Mouse (Mus musculus): ENCODE results near the gene AC124502.3.
A peak's percentile ranks its signal among the peaks of the same experiment; 100 is the strongest.

The AC124502.3 gene

DNA sequence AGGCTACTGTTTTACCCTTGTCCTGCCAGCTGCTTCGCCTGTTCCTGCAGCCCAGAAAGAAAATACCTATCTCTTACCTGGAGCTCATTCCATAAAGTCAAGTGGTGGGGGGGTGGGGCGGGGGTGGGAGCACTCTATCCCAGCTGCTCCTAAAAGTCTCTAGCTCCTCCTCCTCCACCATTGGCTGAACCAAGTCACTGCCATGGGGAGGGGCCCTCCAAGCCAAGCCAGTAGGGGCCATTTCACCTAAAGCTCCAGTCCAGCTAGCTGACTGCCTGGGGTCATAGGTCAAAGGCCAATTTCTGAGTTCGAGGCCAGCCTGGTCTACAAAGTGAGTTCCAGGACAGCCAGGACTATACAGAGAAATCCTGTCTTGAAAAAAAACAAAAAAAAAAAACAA is 6.0 kb upstream of the AC124502.3 start:
- DNase-seq (ENCODE audit: low read depth, low spot score): no peak

DNA sequence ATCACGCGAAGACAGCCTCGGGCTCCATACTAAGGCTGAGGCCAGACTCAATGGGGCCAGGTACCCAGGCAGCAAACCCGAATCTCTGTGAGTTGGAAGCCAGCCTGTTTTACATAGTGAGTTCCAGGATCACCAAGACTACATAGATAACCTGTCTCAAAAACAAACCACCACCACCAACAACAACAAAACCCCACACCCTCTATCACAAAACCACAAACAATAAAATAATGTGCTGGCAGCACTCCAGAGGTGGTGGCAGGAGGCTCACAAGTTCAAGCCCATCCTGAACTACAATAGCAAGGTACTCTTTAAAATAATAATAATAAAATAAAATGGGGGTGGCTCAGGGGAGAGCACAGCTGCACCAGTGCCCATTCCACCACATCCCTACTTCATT is 2.1 kb upstream of the AC124502.3 start:
- no peak for DNase-seq (ENCODE audit: low read depth, low spot score)

DNA sequence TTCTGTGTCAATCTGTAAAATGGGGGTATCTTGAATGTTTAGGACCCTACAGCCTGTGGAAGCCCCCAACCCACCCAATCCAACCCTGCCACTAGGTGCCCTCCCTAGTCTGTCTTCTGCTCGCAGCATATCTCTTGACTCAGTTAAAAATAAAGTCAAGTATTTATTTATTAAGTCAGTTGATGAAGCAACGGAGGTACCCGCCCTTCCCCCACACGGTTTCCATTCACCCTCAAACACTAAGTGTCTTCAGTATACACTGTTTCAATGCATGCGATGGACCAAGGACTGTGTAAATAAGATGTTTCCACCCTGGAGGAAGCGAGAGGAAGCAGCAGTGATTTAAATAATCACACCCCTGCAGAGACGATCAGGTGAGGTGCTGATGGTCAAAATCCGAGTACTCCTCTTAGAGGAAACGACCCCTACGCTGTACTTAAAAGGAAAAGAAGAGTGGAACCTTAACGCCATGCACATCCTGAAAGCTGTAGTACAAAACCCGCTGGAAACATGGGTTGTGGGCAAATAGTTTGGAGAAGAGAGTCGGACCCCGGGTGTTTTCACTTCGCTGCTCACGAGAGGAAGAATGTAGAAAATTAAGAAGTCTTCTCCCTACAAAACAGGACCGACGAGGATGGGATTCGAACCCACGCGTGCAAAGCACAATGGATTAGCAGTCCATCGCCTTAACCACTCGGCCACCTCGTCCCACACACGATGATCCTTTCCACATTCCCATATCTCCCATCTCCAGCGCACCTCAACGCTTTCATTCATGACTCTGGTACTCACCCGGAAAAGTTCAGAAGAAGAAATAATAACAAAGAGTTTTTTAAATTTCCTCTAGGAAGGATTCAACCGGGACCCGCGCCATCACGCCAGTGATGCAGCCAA is 766 bp upstream of the AC124502.3 start:
- peak; percentile 73 for DNase-seq (ENCODE audit: low read depth, low spot score)

DNA sequence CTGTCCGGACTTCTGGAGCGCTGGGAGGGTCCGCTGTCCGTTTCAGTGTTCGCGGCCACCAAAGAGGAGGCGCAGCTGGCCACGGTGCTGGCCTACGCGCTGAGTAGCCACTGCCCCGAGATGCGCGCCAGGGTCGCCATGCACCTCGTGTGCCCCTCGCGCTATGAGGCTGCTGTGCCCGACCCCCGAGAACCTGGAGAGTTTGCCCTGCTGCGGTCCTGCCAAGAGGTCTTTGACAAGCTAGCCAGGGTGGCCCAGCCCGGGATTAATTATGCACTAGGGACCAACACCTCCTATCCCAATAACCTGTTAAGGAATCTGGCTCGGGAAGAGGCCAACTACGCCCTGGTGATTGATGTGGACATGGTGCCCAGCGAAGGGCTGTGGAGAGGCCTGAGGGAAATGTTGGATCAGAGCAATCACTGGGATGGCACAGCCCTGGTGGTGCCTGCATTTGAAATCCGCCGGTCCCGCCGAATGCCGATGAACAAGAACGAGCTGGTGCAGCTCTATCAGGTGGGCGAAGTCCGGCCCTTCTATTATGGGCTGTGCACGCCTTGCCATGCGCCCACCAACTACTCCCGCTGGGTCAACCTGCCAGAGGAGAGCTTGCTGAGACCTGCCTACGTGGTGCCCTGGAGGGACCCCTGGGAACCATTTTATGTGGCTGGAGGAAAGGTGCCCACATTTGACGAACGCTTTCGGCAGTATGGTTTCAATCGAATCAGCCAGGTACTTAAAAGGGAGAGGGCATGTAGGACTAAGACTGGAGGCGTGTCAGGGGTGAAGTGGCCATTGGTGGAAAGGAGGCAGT is 817 bp downstream of the AC124502.3 start:
- no peak for DNase-seq (ENCODE audit: low read depth, low spot score)

DNA sequence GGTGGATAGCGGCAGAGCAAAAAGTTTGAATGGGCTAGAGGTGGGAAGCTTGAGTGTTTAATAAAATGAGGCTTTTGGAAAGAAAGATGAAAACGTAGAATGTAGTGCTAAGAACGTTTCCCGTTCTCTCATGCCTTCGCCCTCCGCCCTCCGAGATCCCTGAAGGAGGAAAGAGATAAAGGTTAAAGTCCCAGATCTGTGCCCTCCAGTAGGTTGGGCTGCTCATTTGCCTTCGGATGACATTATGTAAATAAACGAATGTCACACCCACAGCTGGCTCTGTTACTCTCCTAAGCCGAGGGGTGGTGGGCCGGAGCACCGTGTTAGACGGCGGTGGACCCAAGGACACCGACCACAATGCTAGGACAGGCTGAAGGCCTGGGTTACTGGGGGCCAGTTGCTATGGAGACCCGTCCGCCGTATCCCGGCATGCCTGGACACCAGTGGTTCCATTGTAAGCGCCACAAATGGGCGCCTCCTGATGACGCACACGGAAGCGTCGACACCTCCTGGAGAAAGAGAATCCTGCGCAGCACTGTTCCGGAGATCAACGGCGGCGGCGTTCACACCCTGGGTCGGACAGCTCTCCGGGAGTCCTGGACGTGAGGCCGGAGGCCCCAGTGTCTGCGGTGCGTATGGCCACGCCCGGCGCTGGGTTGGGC is 2.3 kb downstream of the AC124502.3 start, which contains the start of gene Brms1:
Gene Brms1, plus strand, starts transcription at position 493 of the 662 bp plus-strand sequence.
- DNase-seq (ENCODE audit: low read depth, low spot score): peak; percentile 95

DNA sequence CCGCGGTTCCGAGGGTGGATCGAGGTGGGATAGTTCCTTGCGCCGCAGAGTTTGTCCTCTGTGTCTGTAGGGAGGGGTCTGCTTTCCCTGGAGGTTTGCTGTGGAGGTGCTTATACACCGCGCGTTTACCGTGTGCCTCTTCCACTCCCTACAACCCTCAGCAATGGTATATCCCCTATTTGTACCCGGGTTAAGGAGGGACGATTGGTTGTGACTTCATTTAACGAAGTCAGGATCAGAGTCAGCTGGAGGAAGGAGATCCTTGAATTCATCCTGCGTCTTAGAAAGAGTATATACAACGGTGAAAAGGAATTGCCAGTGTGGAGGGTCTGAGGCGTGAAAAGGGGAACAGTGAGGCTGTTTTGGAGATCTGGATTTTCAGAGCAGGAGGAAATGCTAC is 2.9 kb downstream of the AC124502.3 start:
- no peak for DNase-seq (ENCODE audit: low read depth, low spot score)

DNA sequence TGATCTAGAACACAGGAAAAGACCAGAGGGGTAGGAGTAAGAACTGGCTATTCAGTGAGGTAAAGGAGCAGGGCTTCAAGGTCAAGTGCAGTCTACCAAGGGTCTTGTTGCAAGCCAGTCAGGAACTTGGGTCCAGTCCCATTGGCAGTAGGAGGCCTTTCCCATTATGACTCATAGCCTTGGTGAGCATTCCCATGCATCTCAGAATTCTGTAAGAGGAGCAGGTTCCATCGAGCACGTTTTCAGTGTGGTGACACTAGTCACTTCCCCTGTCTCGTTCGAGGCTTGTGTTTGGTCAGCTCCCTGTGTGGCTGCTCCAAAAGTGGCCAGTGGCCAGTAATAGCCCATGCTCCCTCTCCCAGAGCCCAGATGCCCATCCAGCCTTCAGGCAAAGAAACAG is 6.8 kb downstream of the AC124502.3 start:
- DNase-seq (ENCODE audit: low read depth, low spot score): no peak

DNA sequence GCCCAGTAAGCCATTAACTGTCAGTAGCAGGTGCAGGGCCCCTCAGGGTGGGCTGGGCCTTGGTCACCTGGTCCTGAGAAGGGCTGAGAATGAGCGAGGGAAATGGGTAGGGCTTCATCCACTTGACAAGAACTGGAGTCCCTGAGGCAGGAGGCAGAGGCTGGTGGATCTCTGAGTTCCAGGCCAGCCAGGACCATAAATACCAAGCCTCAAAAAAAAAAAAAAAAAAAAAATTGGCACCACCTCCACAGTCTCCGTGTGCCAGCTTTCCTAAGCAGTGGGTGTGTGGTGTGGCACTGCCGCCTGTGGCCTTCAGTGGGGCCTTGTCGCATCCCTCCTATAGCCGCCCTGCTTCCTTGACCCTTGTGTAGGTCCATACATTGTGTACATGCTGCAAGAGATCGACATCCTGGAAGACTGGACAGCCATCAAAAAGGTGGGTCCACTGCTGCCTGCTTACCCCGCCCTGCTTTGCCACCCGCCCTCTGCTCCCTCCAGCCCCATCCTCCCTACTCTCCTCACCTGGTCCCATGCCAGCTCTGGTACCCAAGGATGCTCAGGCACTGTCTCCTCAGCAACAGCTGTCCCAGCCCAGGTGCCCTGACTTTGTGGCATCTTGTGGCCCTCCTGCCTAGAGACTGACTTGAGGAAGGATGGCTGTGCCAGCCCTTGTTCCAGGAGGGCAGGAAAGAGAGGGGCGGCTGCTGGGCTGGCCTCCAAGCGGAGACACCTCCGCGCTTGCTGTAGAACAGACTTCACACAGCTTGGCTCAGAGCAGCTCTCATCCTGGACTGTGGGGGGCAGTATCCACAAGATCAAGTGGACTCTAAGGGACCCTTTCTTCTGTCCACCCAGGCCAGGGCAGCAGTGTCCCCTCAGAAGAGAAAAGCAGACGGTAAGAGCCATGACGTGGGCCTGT is 9.7 kb downstream of the AC124502.3 start:
- DNase-seq (ENCODE audit: low read depth, low spot score): no peak

DNA sequence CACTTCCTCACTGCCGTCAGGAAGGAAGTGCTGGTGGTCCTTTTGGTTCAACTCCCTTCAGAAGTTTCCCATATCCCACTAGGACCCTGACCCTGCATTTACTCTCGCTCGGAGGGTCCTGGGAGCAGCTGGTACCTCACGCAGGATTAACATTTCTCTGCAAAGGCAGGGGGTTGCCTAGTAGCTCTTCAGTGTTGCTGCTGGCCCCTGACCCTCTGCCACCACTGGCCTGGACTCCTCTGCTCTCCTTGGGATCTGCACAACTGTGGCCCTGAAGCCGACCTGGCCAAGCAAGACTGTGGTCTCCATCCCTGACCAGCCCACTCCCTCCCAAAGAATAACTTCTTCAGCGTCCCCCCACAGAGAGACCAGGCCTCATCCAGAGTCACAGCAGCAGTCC is 10.6 kb downstream of the AC124502.3 start:
- no peak for DNase-seq (ENCODE audit: low read depth, low spot score)

DNA sequence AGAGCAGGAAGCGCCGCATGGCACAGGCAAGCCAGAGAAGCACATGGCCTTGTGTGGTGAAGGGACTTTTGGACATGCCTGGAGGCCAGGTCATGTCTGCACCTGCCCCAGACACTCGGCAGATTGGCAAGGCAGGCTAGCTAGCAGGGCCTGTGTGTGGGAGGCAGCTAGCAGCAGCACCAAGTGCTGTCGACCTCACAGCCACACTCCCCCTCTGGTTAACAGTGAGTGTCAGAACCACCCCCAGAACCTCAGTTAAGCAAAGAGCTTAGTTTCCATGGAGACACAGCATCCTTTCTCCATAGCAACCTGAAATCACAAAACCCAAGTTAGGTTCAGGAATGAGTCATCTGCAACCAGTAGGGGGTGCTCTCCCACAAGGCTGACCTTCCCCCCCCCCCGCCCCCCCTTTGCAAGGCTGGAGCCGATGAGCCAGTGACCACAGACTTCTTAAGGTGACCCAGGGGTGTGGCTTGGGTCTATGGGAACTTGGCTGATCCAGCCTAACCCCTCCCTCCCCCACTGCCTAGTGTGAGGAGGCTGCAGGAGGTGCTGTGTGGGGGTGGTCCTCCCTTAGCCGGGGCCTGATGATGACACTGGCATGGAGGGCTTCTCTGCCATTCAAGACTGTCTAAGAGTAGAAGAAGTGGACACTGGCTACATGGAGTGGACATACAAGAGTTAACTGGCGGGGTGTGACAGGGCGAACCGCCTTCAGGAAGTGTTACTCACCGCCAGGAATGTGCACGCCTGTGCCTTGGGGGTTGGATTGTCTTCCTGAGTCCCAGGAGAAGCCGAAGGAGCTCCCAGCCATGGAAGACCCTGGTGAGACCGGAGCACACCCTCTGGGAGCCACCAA is 11.6 kb downstream of the AC124502.3 start, which contains the start of gene Rin1:
Gene Rin1, plus strand, starts transcription at position 435 of the 859 bp plus-strand sequence.
- no peak for DNase-seq (ENCODE audit: low read depth, low spot score)

DNA sequence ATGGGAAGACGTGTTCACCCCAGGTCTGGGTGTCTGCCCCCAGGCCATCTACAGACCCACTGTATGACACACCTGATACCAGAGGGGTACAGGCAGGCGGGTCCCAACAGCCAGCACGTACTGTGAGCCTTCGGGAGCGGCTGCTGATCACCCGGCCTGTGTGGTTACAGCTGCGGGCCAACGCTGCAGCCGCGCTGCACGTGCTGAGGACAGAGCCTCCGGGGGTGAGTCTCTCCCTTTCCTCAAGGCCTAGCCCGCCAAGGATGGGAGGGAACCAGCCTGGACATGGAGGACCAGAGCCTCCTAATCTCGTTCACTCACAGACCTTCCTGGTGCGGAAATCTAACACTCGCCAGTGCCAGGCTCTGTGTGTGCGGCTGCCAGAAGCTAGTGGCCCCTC is 12.3 kb downstream of the AC124502.3 start:
- DNase-seq (ENCODE audit: low read depth, low spot score): no peak

DNA sequence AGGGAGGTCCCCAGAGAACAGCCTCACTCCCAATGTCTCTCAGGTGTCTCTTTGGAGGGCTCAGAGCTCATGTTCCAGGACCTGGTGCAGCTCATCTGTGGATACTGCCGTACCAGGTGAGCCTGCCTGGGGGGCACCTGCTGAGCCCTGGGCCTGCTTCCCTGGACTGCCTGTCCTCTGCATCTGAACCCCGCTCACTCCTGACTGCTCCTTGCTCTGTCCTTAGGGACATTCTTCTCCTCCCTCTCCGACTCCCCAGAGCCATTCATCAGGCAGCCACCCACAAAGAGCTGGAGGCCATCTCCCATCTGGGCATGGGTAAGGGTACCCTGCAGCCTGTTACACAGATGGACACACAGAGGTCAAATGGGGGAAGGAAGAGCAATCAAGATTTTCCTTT is 12.8 kb downstream of the AC124502.3 start:
- DNase-seq (ENCODE audit: low read depth, low spot score): no peak

DNA sequence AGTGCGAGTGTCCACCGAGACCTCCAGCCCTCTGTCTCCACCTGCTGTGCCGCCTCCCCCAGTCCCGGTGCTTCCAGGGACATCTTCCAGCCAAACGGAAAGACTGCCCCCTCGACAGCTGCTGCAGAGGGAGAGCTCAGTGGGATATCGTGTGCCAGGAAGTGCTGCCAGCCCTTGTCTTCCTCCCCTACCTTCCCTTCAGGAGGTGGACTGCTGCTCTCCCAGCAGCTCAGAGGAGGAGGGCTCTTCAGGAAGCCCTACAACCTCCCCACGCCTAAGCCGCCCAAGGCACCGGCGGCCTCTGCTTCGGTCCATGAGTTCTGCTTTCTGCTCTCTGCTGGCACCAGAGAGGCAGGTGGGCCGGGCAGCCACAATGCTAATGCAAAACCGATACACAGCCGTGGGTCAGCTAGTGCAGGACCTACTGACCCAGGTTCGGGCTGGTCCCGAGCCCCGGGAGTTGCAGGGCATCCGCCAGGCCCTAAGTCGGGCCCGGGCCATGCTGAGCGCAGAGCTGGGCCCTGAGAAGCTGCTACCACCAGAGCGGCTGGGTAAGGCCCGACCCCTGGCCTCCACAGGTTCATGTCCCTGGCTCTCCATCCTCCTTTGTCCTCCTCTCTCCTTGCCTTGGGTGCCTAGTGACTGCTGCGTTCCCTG is 13.6 kb downstream of the AC124502.3 start:
- DNase-seq (ENCODE audit: low read depth, low spot score): no peak

DNA sequence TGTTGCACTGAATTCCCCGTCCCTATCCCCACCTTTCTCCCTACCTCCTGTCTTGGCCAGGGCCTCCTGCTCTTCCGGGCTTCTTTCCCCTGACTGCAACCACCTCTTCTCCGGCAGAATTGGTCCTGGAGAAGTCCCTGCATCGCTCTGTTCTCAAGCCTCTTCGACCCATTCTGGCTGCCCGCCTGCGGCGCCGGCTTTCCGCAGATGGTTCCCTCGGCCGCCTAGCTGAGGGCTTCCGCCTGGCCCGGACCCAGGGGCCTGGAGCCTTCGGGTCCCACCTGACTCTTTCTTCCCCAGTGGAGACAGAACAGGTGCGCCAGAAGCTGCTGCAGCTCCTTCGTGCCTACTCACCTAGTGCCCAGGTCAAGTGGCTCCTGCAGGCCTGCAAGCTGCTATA is 14.2 kb downstream of the AC124502.3 start:
- DNase-seq (ENCODE audit: low read depth, low spot score): no peak

DNA sequence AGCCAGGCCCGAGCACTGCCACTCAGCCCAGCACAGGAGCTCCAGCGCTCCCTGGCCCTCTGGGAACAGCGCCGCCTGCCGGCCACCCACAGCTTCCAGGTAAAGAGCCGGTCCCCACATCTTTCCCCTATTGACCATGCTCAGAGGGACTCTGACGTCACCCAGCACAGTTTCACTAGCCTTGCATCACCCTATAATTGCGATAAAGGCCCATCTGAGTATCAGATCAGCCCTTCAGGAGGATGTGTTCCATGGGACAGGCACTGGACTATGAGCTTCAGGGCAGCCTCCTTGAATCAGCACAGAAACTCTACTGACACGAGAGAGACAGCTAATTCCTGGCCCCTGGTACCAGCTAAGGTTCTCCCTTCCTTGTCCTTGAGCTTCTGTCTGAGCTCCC is 15.2 kb downstream of the AC124502.3 start:
- no peak for DNase-seq (ENCODE audit: low read depth, low spot score)

DNA sequence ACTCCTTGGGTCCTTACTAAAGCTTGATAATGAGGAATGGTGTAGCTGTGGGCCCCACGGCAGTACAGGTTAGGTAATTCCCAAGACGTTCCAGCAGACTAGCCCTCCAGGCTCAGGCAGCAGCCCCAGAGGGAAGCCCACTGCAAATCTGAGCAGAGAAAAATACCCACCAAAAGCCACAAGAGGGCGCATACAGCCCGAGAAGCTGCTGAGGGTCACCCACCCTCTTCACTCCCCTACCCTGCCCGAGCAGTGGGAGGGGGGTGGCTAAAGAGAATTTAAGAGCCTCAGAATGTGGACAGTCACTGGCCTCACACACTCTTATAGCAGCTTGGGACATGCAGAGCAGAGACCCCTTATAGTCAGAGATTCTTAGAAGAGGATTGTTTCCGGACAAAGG is 17.6 kb downstream of the AC124502.3 start:
- no peak for DNase-seq (ENCODE audit: low read depth, low spot score)

DNA sequence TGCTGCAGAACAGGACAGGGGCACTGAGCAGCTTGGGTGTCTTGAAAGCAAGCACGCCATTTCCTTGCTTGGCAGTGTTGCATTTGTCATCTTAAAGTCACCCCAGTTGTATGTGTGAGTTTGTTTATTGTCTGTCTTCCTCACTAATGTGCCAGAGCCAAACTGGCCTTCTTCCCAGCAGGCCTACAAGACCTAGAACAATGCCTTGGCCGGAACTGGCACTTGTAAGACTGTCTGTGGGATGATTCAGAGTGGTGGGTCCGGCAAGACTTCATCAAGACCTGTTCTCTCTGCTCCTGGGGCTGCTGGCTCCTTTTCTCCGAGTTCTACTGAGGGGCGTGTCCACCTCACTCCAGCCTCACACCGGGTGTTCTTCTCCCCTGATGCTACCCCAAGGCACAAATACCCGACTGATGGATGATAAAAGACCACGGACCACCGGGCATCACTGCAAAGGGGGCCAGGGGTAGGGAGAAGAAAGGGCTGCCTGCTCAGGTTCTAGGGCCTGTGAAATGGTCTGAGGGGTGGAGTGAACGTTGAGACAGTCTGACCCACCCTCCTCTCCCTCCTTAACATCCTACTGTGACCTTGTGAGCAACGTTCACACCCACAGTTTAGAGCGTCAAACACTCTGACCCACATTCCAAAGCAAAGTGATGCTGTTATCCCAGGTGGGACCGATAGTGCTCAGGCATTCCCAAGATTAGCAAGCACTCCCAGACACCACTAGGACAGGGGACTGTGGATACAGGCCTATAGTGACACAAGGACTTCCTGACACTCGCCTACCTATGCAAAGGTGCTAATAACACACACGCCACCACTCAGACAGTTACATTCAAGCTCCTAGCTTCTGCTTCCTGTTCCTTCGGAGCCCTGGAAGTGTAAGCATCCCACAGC is 19.4 kb downstream of the AC124502.3 start:
- DNase-seq (ENCODE audit: low read depth, low spot score): no peak

Data from retina, postnatal 7 days (tissue).